Mouse (Mus musculus) thymus, adult 2 months (tissue): ENCODE measurements around the gene Gm9732.
"Not testable (repeated sequence)": the region's sequence is repeated elsewhere in the genome, so short reads cannot be mapped to it uniquely, and the experiment has no call there.

Experiments
- CTCF ChIP-seq: fragments of 200-500 bp; IDR thresholded peaks from 2 replicates; pipeline ENCODE4 v1.5.1; 2012; ENCODE audit warnings: mild to moderate bottlenecking, control low read depth, low read length, moderate library complexity, borderline replicate concordance; ENCODE audit not compliant: control insufficient read depth, poor library complexity, insufficient read depth; ENCODE audit errors: extremely low read depth
- POLR2A ChIP-seq: fragments of 200-500 bp; IDR thresholded peaks from 2 replicates; pipeline ENCODE4 v1.6.1; 2012; ENCODE audit warnings: mild to moderate bottlenecking, low read length, control low read depth, moderate library complexity; ENCODE audit not compliant: control insufficient read depth, poor library complexity, insufficient read depth; ENCODE audit errors: extremely low read depth

DNA sequence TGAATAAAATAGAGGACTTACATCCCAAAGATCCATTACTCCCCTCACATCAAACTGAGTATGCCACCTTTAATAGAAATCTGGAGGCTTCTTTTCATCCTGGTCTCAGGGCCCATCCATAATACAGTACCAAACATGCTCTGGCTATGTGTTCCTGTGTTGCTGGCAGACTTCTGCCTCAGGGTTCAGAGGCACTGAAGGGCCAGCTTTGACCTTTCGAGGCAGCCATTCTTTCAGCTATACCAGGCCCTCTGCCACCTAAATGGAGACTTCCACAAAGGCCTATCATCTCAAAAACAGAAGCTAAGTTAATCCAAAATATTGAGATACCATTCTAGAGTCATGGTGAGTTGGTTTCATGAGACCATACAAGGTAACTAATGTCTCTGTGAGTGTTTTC lies 18.3 kb upstream of the Gm9732 start:
- not testable (repeated sequence) for TF ChIP-seq CTCF, POLR2A
